Mouse (Mus musculus): Measurements from ENCODE around the gene 1700067K01Rik.

- no peak for TF ChIP-seq POLR2A (IDR thresholded peaks at IDR 0.05; ENCODE audit: borderline replicate concordance, control insufficient read depth, low read depth, low read length)
- TF ChIP-seq CTCF (IDR thresholded peaks at IDR 0.05; ENCODE audit: control insufficient read depth, insufficient read depth, low read length): no peak
These were observed 24.6 kb downstream of the 1700067K01Rik start for GRCm38 (mm10) chr8:84025863-84026262.
